Mouse (Mus musculus): ENCODE results near the gene Ms4a13.
"Not testable (repeated sequence)": the region's sequence is repeated elsewhere in the genome, so short reads cannot be mapped to it uniquely, and the experiment has no call there.

Gene Ms4a13

GRCm38 (mm10) chr19:11196546-11196945, at the start of gene Ms4a13:
TSS of gene Ms4a13 (minus strand) at chr19:11196737.
- in situ Hi-C loops (cut with MboI, MseI) = no loop called here

- in situ Hi-C loops (cut with MboI, MseI) = no loop called here
Observed at GRCm38 (mm10) chr19:11244230-11244629, 47.7 kb upstream of the Ms4a13 start.

GRCm38 (mm10) chr19:11242560-11242959, 46.0 kb upstream of the Ms4a13 start:
- in situ Hi-C loops (cut with MboI, MseI) = no loop called here

- in situ Hi-C loops (cut with MboI, MseI) = no loop called here
Observed at GRCm38 (mm10) chr19:11235820-11236219, 39.3 kb upstream of the Ms4a13 start.

- in situ Hi-C loops (cut with MboI, MseI) = no loop called here
Observed at GRCm38 (mm10) chr19:11234921-11235735, 38.6 kb upstream of the Ms4a13 start.

- in situ Hi-C loops (cut with MboI, MseI) = no loop called here
Observed at GRCm38 (mm10) chr19:11234244-11234643, 37.7 kb upstream of the Ms4a13 start.

GRCm38 (mm10) chr19:11232348-11232747, 35.8 kb upstream of the Ms4a13 start, which contains the start of gene Ms4a12:
TSS of gene Ms4a12 (minus strand) at chr19:11232448.
- in situ Hi-C loops (cut with MboI, MseI) = no loop called here

- in situ Hi-C loops (cut with MboI, MseI) = no loop called here
Observed at GRCm38 (mm10) chr19:11192552-11192951, 4.0 kb downstream of the Ms4a13 start.

- in situ Hi-C loops (cut with MboI, MseI) = no loop called here
Observed at GRCm38 (mm10) chr19:11184121-11184520, 12.4 kb downstream of the Ms4a13 start.

GRCm38 (mm10) chr19:11177464-11177863, 19.1 kb downstream of the Ms4a13 start:
- in situ Hi-C loops (cut with MboI, MseI) = no loop called here

GRCm38 (mm10) chr19:11165172-11165571, 31.4 kb downstream of the Ms4a13 start, which contains the start of gene 1700025F22Rik:
TSS of gene 1700025F22Rik (minus strand) at chr19:11165320.
- in situ Hi-C loops (cut with MboI, MseI) = no loop called here

GRCm38 (mm10) chr19:11157890-11158289, 38.6 kb downstream of the Ms4a13 start:
- in situ Hi-C loops (cut with MboI, MseI) = not testable (repeated sequence)

GRCm38 (mm10) chr19:11135336-11135735, 61.2 kb downstream of the Ms4a13 start:
- in situ Hi-C loops (cut with MboI, MseI) = no loop called here

- in situ Hi-C loops (cut with MboI, MseI) = no loop called here
Observed at GRCm38 (mm10) chr19:11134852-11135251, 61.7 kb downstream of the Ms4a13 start.

GRCm38 (mm10) chr19:11130776-11131175, 65.8 kb downstream of the Ms4a13 start, which contains the start of gene 1700017D01Rik:
TSS of gene 1700017D01Rik (minus strand) at chr19:11130876.
- in situ Hi-C loops (cut with MboI, MseI) = not testable (repeated sequence)

GRCm38 (mm10) chr19:11129702-11130101, 66.8 kb downstream of the Ms4a13 start:
- in situ Hi-C loops (cut with MboI, MseI) = loop anchor here (10.0 kb wide), 1 partner anchor 85 kb away; no protein-coding TSS in a partner anchor

- in situ Hi-C loops (cut with MboI, MseI) = loop anchor here (10.0 kb wide), 1 partner anchor 76 kb away; no protein-coding TSS in a partner anchor
Observed at GRCm38 (mm10) chr19:11121016-11121420, 75.5 kb downstream of the Ms4a13 start.
